In the genomic region with DNA sequence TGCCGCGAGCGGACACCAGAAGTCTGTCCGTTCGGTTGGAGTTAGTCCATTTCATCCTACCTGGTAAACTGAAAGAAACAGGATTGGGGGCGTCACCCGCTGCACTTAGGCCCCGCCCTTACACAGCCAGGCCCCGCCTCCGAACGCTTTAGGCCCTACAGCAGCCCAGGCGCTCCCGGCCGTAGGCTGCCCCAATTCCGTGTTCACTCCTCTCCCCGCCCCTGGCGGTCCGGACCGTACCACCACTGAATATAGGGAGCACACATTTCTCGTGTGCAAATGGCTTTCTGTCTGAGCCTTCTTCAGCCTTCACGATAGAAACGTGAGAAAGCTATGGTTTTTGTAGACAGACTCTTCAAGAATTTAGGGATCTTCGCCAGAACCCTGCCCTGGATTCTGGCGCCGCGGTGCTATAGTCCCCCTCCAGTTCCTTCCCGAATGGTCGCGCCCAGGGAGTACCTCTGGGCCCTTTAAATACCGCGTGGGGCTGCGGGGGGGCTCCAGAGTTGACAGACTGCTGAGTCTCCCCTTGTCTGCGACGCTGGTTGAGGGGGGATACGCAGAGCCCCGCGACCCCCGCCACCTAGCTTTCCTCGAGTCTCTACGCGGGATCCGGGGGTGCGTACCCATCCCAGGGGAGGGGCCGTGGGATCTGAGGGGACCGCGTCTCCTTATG, we compare ENCODE assay signal across 1 mouse cellular context.
A peak's percentile ranks its signal among the peaks of the same experiment; 100 is the strongest.
TF ChIP-seq lines count a peak whose summit lies in the region.

A gene (plus strand): TSS at position 232 of the 676 bp plus-strand sequence.

TF ChIP-seq in MEL, 35 proteins besides CTCF, POLR2A, EP300 and RAD21 (continued from another document):
- TF ChIP-seq UBTF (IDR thresholded peaks at IDR 0.05; ENCODE audit: borderline replicate concordance, insufficient read depth, low read depth, low read length): no peak
- TF ChIP-seq TBP (IDR thresholded peaks at IDR 0.05; ENCODE audit: low read depth, low read length): peak; percentile 80
- TF ChIP-seq ETS1 (IDR thresholded peaks at IDR 0.05; ENCODE audit: low read depth, low read length): peak; percentile 35; the same call in 1 of the 2 replicates
- no peak for TF ChIP-seq GABPA (IDR thresholded peaks at IDR 0.05; ENCODE audit: low read depth, low read length)
